ENCODE assay signal across 8 mouse cellular contexts in genomic region chr2:71366618-71367124, GRCm38 (mm10). TPM values are rescaled to one million over a fixed set of nuclear protein-coding genes. Genes with fewer than 3 reads are reported as not detected.
DNase-seq lines count a peak whose midpoint lies in the region; ATAC-seq and TF ChIP-seq lines count a peak whose summit lies in the region.

No protein-coding gene starts in this region.

- in situ Hi-C loops in CH12.LX (cut with MboI; ENCODE audit: low pct_ligation_motif_present, low pct_unique_long_range_greater_than_20kb, low sequenced_read_pairs): no loop called here

- peak; percentile 26 for DNase-seq in heart, adult 8-10 months (ENCODE audit: low spot score)
- no peak for DNase-seq in heart, postnatal 4 days
- no peak for DNase-seq in CH12.LX (ENCODE audit: extremely low read depth)
- DNase-seq in forebrain, embryonic 11.5 days (ENCODE audit: low spot score): no peak
- DNase-seq in limb, embryonic 11.5 days (ENCODE audit: low spot score): no peak
- DNase-seq in cerebellum, adult 18-20 months: no peak
- no peak for DNase-seq in urinary bladder, postnatal 10 days (ENCODE audit: low spot score)

- H3K4me3 ChIP-seq in CH12.LX (replicated peaks in 1 of 3; ENCODE audit: low read depth in 2 of 3, low read length in 2 of 3, poor library complexity in 1 of 3): peak overlapping the region; percentile 62 to 87 (median 85)
- peak overlapping the region; percentile 51 for H3K4me3 ChIP-seq in forebrain, embryonic 11.5 days (ENCODE audit: low read depth, low read length)
- peak overlapping the region; percentile 68 for H3K4me3 ChIP-seq in limb, embryonic 11.5 days (ENCODE audit: low read depth, low read length)
- H3K4me3 ChIP-seq in neural tube, embryonic 12.5 days: peak overlapping the region; percentile 72

- H3K9me3 ChIP-seq in CH12.LX (replicated peaks; ENCODE audit: low read length): no peaks in the 10 kb centered on the region
- H3K9me3 ChIP-seq in forebrain, embryonic 11.5 days (ENCODE audit: control insufficient read depth, low read length): no peaks in the 10 kb centered on the region
- H3K9me3 ChIP-seq in limb, embryonic 11.5 days (ENCODE audit: control insufficient read depth, low read length): no peaks in the 10 kb centered on the region
- no peaks in the 10 kb centered on the region for H3K9me3 ChIP-seq in neural tube, embryonic 12.5 days

- ATAC-seq in forebrain, embryonic 11.5 days (replicated peaks; ENCODE audit: low FRiP score): no peak
- no peak for ATAC-seq in limb, embryonic 11.5 days (ENCODE audit: insufficient number of reproducible peaks, low FRiP score, low TSS enrichment, low read depth)
- ATAC-seq in neural tube, embryonic 12.5 days (ENCODE audit: low FRiP score, low read depth): no peak

- H3K27me3 ChIP-seq in CH12.LX (replicated peaks): no peaks in the 10 kb centered on the region
- no peaks in the 10 kb centered on the region for H3K27me3 ChIP-seq in forebrain, embryonic 11.5 days (ENCODE audit: control insufficient read depth, insufficient read depth, low read length)
- no peaks in the 10 kb centered on the region for H3K27me3 ChIP-seq in limb, embryonic 11.5 days (ENCODE audit: control insufficient read depth, insufficient read depth, low read length)
- H3K27me3 ChIP-seq in neural tube, embryonic 12.5 days (replicated peaks): no peaks in the 10 kb centered on the region

- no peak for TF ChIP-seq CTCF in CH12.LX (conservative IDR thresholded peaks at IDR 0.05 in 1 of 2, IDR thresholded peaks at IDR 0.05 in 1 of 2; ENCODE audit: low read depth in 2 of 2, low read length in 2 of 2)

- 0 out of 2 replicates have a peak, but pooled peaks have one; percentile 14 for TF ChIP-seq EP300 in CH12.LX (IDR thresholded peaks at IDR 0.05; ENCODE audit: low read length)

- H3K9ac ChIP-seq in CH12.LX (ENCODE audit: insufficient read depth, low read depth): peak overlapping the region; percentile 46
- H3K9ac ChIP-seq in forebrain, embryonic 11.5 days (ENCODE audit: low read length): peak overlapping the region; percentile 61
- H3K9ac ChIP-seq in limb, embryonic 11.5 days (ENCODE audit: low read length): peak overlapping the region; percentile 68
- H3K9ac ChIP-seq in neural tube, embryonic 12.5 days: peak overlapping the region; percentile 72

- WGBS in forebrain, embryonic 11.5 days: 26% methylated on average over 9 of the region's 9 CpGs
- WGBS in limb, embryonic 11.5 days: 23% methylated on average over 9 of the region's 9 CpGs
- WGBS in neural tube, embryonic 12.5 days: 28% methylated on average over 9 of the region's 9 CpGs

- H3K4me2 ChIP-seq in CH12.LX (ENCODE audit: insufficient read depth, low read depth, poor library complexity, severe bottlenecking): peak overlapping the region; percentile 87
- H3K4me2 ChIP-seq in forebrain, embryonic 11.5 days (ENCODE audit: low read depth, low read length, severe bottlenecking): peak overlapping the region; percentile 65
- peak overlapping the region; percentile 75 for H3K4me2 ChIP-seq in limb, embryonic 11.5 days (ENCODE audit: low read depth, severe bottlenecking)
- peak overlapping the region; percentile 66 for H3K4me2 ChIP-seq in neural tube, embryonic 12.5 days (replicated peaks)

- TF ChIP-seq RAD21 in CH12.LX (IDR thresholded peaks at IDR 0.05; ENCODE audit: low read depth, low read length): no peak

- no peak for TF ChIP-seq POLR2A in CH12.LX (IDR thresholded peaks at IDR 0.05; ENCODE audit: low read depth, low read length)

- H3K36me3 ChIP-seq in CH12.LX (replicated peaks in 1 of 2; ENCODE audit: control insufficient read depth in 1 of 2, insufficient read depth in 1 of 2, low read length in 1 of 2): peaks cover 0 to 20% of the 10 kb centered on the region in 2 experiments
- no peaks in the 10 kb centered on the region for H3K36me3 ChIP-seq in forebrain, embryonic 11.5 days (ENCODE audit: control insufficient read depth, insufficient read depth, low read length)
- H3K36me3 ChIP-seq in limb, embryonic 11.5 days (ENCODE audit: control insufficient read depth, insufficient read depth, low read length): no peaks in the 10 kb centered on the region
- H3K36me3 ChIP-seq in neural tube, embryonic 12.5 days: peaks cover 2% of the 10 kb centered on the region; the same call in 1 of the 2 replicates

- peaks cover 0 to 24% of the 10 kb centered on the region in 2 experiments; a peak in 2 of 4 replicates for H3K4me1 ChIP-seq in CH12.LX (ENCODE audit: control insufficient read depth in 1 of 2, insufficient read depth in 2 of 2)
- peaks cover 2% of the 10 kb centered on the region; the same call in 1 of the 2 replicates for H3K4me1 ChIP-seq in forebrain, embryonic 11.5 days (replicated peaks; ENCODE audit: control insufficient read depth, insufficient read depth, low read length)
- 0 out of 2 replicates have a peak, but pooled peaks cover 2% of the 10 kb centered on the region for H3K4me1 ChIP-seq in limb, embryonic 11.5 days (ENCODE audit: control insufficient read depth, insufficient read depth, low read length)
- peaks cover 9% of the 10 kb centered on the region; the same call in 1 of the 2 replicates for H3K4me1 ChIP-seq in neural tube, embryonic 12.5 days

- dilution Hi-C loops in CH12.LX (cut with MboI; ENCODE audit: extremely low pct_ligation_motif_present, extremely low pct_unique_long_range_greater_than_20kb, low sequenced_read_pairs): no loop called here

- H3K79me2 ChIP-seq in CH12.LX (replicated peaks; ENCODE audit: control insufficient read depth, extremely low read depth, insufficient read depth, poor library complexity, severe bottlenecking): peaks cover 14% of the 10 kb centered on the region

- peak overlapping the region; percentile 27; the same call in 1 of the 2 replicates for H3K27ac ChIP-seq in CH12.LX (ENCODE audit: insufficient read depth, low read depth)
- H3K27ac ChIP-seq in forebrain, embryonic 11.5 days (ENCODE audit: low read depth, low read length): no peak overlapping the region
- no peak overlapping the region; the same call in 1 of the 2 replicates for H3K27ac ChIP-seq in limb, embryonic 11.5 days (replicated peaks; ENCODE audit: low read depth, low read length)
- H3K27ac ChIP-seq in neural tube, embryonic 12.5 days: no peak overlapping the region

TF ChIP-seq in CH12.LX, 34 proteins besides CTCF, POLR2A, EP300 and RAD21:
- no peak for TF ChIP-seq ZNF384 (IDR thresholded peaks at IDR 0.05; ENCODE audit: low read depth, low read length)
- TF ChIP-seq MYC (IDR thresholded peaks at IDR 0.05; ENCODE audit: low read depth, low read length): 0 out of 2 replicates have a peak, but pooled peaks have one; percentile 27
- TF ChIP-seq CHD1 (IDR thresholded peaks at IDR 0.05; ENCODE audit: low read depth, low read length): peak; percentile 47; the same call in 1 of the 2 replicates

RNA-seq across cellular contexts. Expression of gene Slc25a12, which starts 0.9 kb away (rescaled TPM):
- total RNA-seq in heart, adult 8-10 months (2022): 100 to 1,000 TPM; 229 to 285 (median 258) TPM
- total RNA-seq in heart, postnatal 4 days (2021): 100 to 1,000 TPM; 175 to 176 TPM
- total RNA-seq in CH12.LX (2012; rRNA removed) (97.1 and 105 TPM in 2 replicates), CH12.LX (2014; rRNA removed) (115 and 123 TPM in 2 replicates)
- polyA plus RNA-seq in CH12.LX (2012; ENCODE audit: insufficient read length, low read depth): 178 and 211 TPM in 2 replicates
- 50.6 and 55.8 TPM in 2 replicates for polyA plus RNA-seq in forebrain, embryonic 11.5 days (2014; fragmentation: Nextera tagmentation; extraction: Ambion mirVana)
- polyA plus RNA-seq in limb, embryonic 11.5 days (2014; fragmentation: Nextera tagmentation; extraction: Ambion mirVana): 28.0 and 32.2 TPM in 2 replicates
- 45.3 and 46.4 TPM in 2 replicates for polyA plus RNA-seq in neural tube, embryonic 12.5 days (2016; fragmentation: Nextera tagmentation; extraction: Ambion mirVana)

RNA-seq across cellular contexts. Expression of gene Hat1, which starts 22.1 kb away (rescaled TPM):
- total RNA-seq in heart, adult 8-10 months (2022): 10 to 100 TPM; 24.9 to 30.8 (median 28.0) TPM
- 10 to 100 TPM; 75.3 to 76.0 TPM for total RNA-seq in heart, postnatal 4 days (2021)
- 91.6 and 109 TPM in 2 replicates for total RNA-seq in CH12.LX (2012; rRNA removed)
- 292 and 310 TPM in 2 replicates for total RNA-seq in CH12.LX (2014; rRNA removed)
- polyA plus RNA-seq in CH12.LX (2012; ENCODE audit: insufficient read length, low read depth): 167 and 184 TPM in 2 replicates
- polyA plus RNA-seq in forebrain, embryonic 11.5 days (2014; fragmentation: Nextera tagmentation; extraction: Ambion mirVana): 222 and 228 TPM in 2 replicates
- 168 and 180 TPM in 2 replicates for polyA plus RNA-seq in limb, embryonic 11.5 days (2014; fragmentation: Nextera tagmentation; extraction: Ambion mirVana)
- 87.2 and 89.4 TPM in 2 replicates for polyA plus RNA-seq in neural tube, embryonic 12.5 days (2016; fragmentation: Nextera tagmentation; extraction: Ambion mirVana)
